In the genomic region with DNA sequence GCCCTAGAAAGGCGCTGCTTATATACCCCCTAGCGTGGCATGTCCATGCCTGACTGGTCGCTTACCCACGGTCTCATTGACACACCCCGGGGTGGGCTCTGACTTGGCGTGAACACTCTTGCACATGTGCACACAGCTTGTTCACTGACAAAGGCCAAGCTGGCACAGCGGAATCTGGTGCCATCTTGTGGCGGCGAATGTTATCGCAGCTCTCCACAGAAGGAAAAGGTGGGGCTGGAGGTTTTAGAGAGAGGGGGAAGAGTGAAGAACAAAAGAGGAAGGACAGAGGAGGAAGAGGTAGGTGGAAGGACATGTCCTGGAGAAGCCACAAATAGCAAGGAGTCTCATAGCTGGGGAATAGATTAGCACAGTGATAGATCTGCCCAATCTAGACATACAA, we compare ENCODE assay signal across 7 mouse cellular contexts. TPM values are rescaled to one million over a fixed set of nuclear protein-coding genes. Genes with fewer than 3 reads are reported as not detected.
DNase-seq lines count a peak whose midpoint lies in the region; ATAC-seq lines count a peak whose summit lies in the region.

No protein-coding gene starts in this region.

- peak overlapping the region; percentile 12; the same call in 1 of the 2 replicates for H3K4me2 ChIP-seq in forebrain, embryonic 16.5 days (ENCODE audit: low read length)
- H3K4me2 ChIP-seq in midbrain, embryonic 13.5 days (replicated peaks), result peak overlapping the region; percentile 27; the same call in 1 of the 2 replicates

- H3K9me3 ChIP-seq in forebrain, embryonic 16.5 days (ENCODE audit: control insufficient read depth, low read length), result no peaks in the 10 kb centered on the region
- H3K9me3 ChIP-seq in midbrain, embryonic 13.5 days, result peaks cover 13% of the 10 kb centered on the region

- H3K27ac ChIP-seq in forebrain, embryonic 16.5 days (ENCODE audit: low read length), result no peak overlapping the region
- H3K27ac ChIP-seq in midbrain, embryonic 13.5 days, result no peak overlapping the region

- 27% methylated on average over 10 of the region's 10 CpGs for WGBS in forebrain, embryonic 16.5 days
- WGBS in midbrain, embryonic 13.5 days, result 28% methylated on average over 10 of the region's 10 CpGs

- DNase-seq in Muller cell, postnatal 12 days (ENCODE audit: inconsistent ontology term), result peak; percentile 42
- DNase-seq in brain, embryonic 18.5 days (ENCODE audit: low read depth, low spot score), result peak; percentile 59
- peak; percentile 70 to 79 for DNase-seq in left cerebral cortex, adult 8-10 months (ENCODE audit: low spot score in 2 of 2)
- peak; percentile 45 for DNase-seq in spleen, adult 12 weeks (ENCODE audit: low spot score)

- peak overlapping the region; percentile 18 for H3K4me3 ChIP-seq in forebrain, embryonic 16.5 days (replicated peaks; ENCODE audit: low read length)
- peak overlapping the region; percentile 5; the same call in 1 of the 2 replicates for H3K4me3 ChIP-seq in midbrain, embryonic 13.5 days (replicated peaks)

- H3K9ac ChIP-seq in forebrain, embryonic 16.5 days (replicated peaks; ENCODE audit: low read depth, low read length), result peak overlapping the region; percentile 2; the same call in 1 of the 2 replicates
- H3K9ac ChIP-seq in midbrain, embryonic 13.5 days (replicated peaks), result no peak overlapping the region

- H3K36me3 ChIP-seq in forebrain, embryonic 16.5 days (ENCODE audit: control insufficient read depth, insufficient read depth), result no peaks in the 10 kb centered on the region
- no peaks in the 10 kb centered on the region for H3K36me3 ChIP-seq in midbrain, embryonic 13.5 days

- H3K27me3 ChIP-seq in forebrain, embryonic 16.5 days (replicated peaks; ENCODE audit: control insufficient read depth, insufficient read depth, low read length), result no peaks in the 10 kb centered on the region
- H3K27me3 ChIP-seq in midbrain, embryonic 13.5 days, result no peaks in the 10 kb centered on the region

- ATAC-seq in forebrain, embryonic 16.5 days, result peak; percentile 88
- ATAC-seq in hematopoietic stem cell, adult 5-6 weeks (replicated peaks in 1 of 2; ENCODE audit: insufficient read depth in 1 of 2, low FRiP score in 2 of 2, low TSS enrichment in 1 of 2, low read depth in 1 of 2, poor library complexity in 2 of 2, severe bottlenecking in 2 of 2), result peak; percentile 27 to 69; a peak in 1 of 4 replicates
- peak; percentile 86 for ATAC-seq in midbrain, embryonic 13.5 days

- no peaks in the 10 kb centered on the region for H3K4me1 ChIP-seq in forebrain, embryonic 16.5 days (replicated peaks; ENCODE audit: control insufficient read depth, insufficient read depth, low read length)
- no peaks in the 10 kb centered on the region for H3K4me1 ChIP-seq in midbrain, embryonic 13.5 days (replicated peaks)

RNA-seq across cellular contexts. Expression of a gene that starts 18.1 kb away (rescaled TPM):
- 45.3 and 47.5 TPM in 2 replicates for polyA plus RNA-seq in forebrain, embryonic 16.5 days (2015; fragmentation: Nextera tagmentation; extraction: Ambion mirVana)
- total RNA-seq in hematopoietic stem cell, adult 5-6 weeks (2017), result 29.4 and 30.5 TPM in 2 replicates
- 10 to 100 TPM; 18.5 to 19.9 (median 18.9) TPM for total RNA-seq in left cerebral cortex, adult 8-10 months (2022)
- 47.7 and 49.9 TPM in 2 replicates for polyA plus RNA-seq in midbrain, embryonic 13.5 days (2015; fragmentation: Nextera tagmentation; extraction: Ambion mirVana)

RNA-seq across cellular contexts. Expression of a gene that starts 28.9 kb away (rescaled TPM):
- polyA plus RNA-seq in forebrain, embryonic 16.5 days (2015; fragmentation: Nextera tagmentation; extraction: Ambion mirVana), result 435 and 524 TPM in 2 replicates
- total RNA-seq in hematopoietic stem cell, adult 5-6 weeks (2017), result 2.6 TPM in 1 of 2 replicates, not detected in the other
- total RNA-seq in left cerebral cortex, adult 8-10 months (2022), result 10 to 100 TPM; 78.3 to 86.0 (median 79.2) TPM
- polyA plus RNA-seq in midbrain, embryonic 13.5 days (2015; fragmentation: Nextera tagmentation; extraction: Ambion mirVana), result 563 and 613 TPM in 2 replicates

RNA-seq across cellular contexts. Expression of a gene that starts 41.4 kb away (rescaled TPM):
- polyA plus RNA-seq in forebrain, embryonic 16.5 days (2015; fragmentation: Nextera tagmentation; extraction: Ambion mirVana), result 3.8 and 4.7 TPM in 2 replicates
- total RNA-seq in hematopoietic stem cell, adult 5-6 weeks (2017), result 1.3 and 1.6 TPM in 2 replicates
- total RNA-seq in left cerebral cortex, adult 8-10 months (2022), result 100 to 1,000 TPM; 199 to 235 (median 210) TPM
- 3.0 and 3.8 TPM in 2 replicates for polyA plus RNA-seq in midbrain, embryonic 13.5 days (2015; fragmentation: Nextera tagmentation; extraction: Ambion mirVana)

Comparison
In these comparisons a context has a peak if more than half of its experiments do, and no peak if none do; other contexts are left out.
1. RNA of a gene that starts 28.9 kb away (total RNA-seq): 78.3 to 86.0 TPM in left cerebral cortex, adult 8-10 months; 2.6 TPM in hematopoietic stem cell, adult 5-6 weeks; every median in the first group is over 10 times any median in the second.
2. RNA of a gene that starts 41.4 kb away (total RNA-seq): 199 to 235 TPM in left cerebral cortex, adult 8-10 months; 1.3 to 1.6 TPM in hematopoietic stem cell, adult 5-6 weeks; every median in the first group is over 10 times any median in the second.
3. Peak in every context shown above with its lines, with median percentiles within 50 percentile points of each other: DNase-seq and ATAC-seq.